Mouse (Mus musculus): ENCODE results near the gene Olfr519.

The Olfr519 gene

GRCm38 (mm10) chr7:108894320-108894719 is at the start of gene Olfr519:
Olfr519 (minus strand) TSS chr7:108894420.
- no peak for DNase-seq (ENCODE audit: low spot score)

GRCm38 (mm10) chr7:108944002-108944401 is 49.8 kb upstream of the Olfr519 start:
- peak; percentile 65 for DNase-seq (ENCODE audit: low spot score)

GRCm38 (mm10) chr7:108941466-108941865 is 47.2 kb upstream of the Olfr519 start:
- no peak for DNase-seq (ENCODE audit: low spot score)

- no peak for DNase-seq (ENCODE audit: low spot score)
Measured at GRCm38 (mm10) chr7:108936591-108936990, 42.4 kb upstream of the Olfr519 start.

- DNase-seq (ENCODE audit: low spot score), result no peak
Measured at GRCm38 (mm10) chr7:108935411-108935810, 41.2 kb upstream of the Olfr519 start.

- peak; percentile 18 for DNase-seq (ENCODE audit: low spot score)
Measured at GRCm38 (mm10) chr7:108934836-108935235, 40.6 kb upstream of the Olfr519 start.

GRCm38 (mm10) chr7:108933794-108934731 is 39.8 kb upstream of the Olfr519 start, which contains the start of gene Eif3f:
Eif3f (plus strand) TSS chr7:108934417.
- DNase-seq (ENCODE audit: low spot score), result peak; percentile 98

GRCm38 (mm10) chr7:108929726-108930393 is 35.6 kb upstream of the Olfr519 start, which contains the start of gene Nlrp10:
Nlrp10 (minus strand) TSS chr7:108930178.
- DNase-seq (ENCODE audit: low spot score), result no peak

- DNase-seq (ENCODE audit: low spot score), result no peak
Measured at GRCm38 (mm10) chr7:108928280-108929188, 34.3 kb upstream of the Olfr519 start.

GRCm38 (mm10) chr7:108927043-108927442 is 32.8 kb upstream of the Olfr519 start:
- no peak for DNase-seq (ENCODE audit: low spot score)

GRCm38 (mm10) chr7:108903969-108904368 is 9.7 kb upstream of the Olfr519 start:
- no peak for DNase-seq (ENCODE audit: low spot score)

GRCm38 (mm10) chr7:108884906-108885305 is 9.3 kb downstream of the Olfr519 start, which contains the start of gene Olfr518:
Olfr518 (minus strand) TSS chr7:108885006.
- no peak for DNase-seq (ENCODE audit: low spot score)

GRCm38 (mm10) chr7:108872279-108872678 is 21.9 kb downstream of the Olfr519 start, which contains the start of gene Olfr517:
Olfr517 (minus strand) TSS chr7:108872379.
- DNase-seq (ENCODE audit: low spot score), result no peak

- no peak for DNase-seq (ENCODE audit: low spot score)
Measured at GRCm38 (mm10) chr7:108850429-108850828, 43.8 kb downstream of the Olfr519 start, which contains the start of gene Olfr516. Olfr516 (minus strand) TSS chr7:108850529.

Data from c-Kit-positive CD71-positive TER-119-positive erythroid progenitor cells, embryonic 14.5 days (primary cell).